Mouse (Mus musculus) bone marrow, adult 2 months (tissue): ENCODE measurements around the gene Foxn2.

ENCODE experiments used
- CTCF ChIP-seq: fragments of 200-500 bp; IDR thresholded peaks from 2 replicates; pipeline ENCODE4 v1.5.1; 2011; ENCODE audit warnings: low read length, control low read depth; ENCODE audit not compliant: control insufficient read depth, insufficient read depth
- POLR2A ChIP-seq: fragments of 200-500 bp; IDR thresholded peaks from 2 replicates; pipeline ENCODE4 v1.6.1; 2011; ENCODE audit warnings: low read depth, mild to moderate bottlenecking, control low read depth, low read length, borderline replicate concordance; ENCODE audit not compliant: control insufficient read depth

- TF ChIP-seq CTCF, result no peak
- TF ChIP-seq POLR2A, result no peak
These were observed 918 bp upstream of the Foxn2 start for GRCm38 (mm10) chr17:88439536-88440050.
